Mouse (Mus musculus) MEL (cell line): Measurements from ENCODE around the gene Gm45233. TPM values are rescaled to one million over a fixed set of nuclear protein-coding genes. Genes with fewer than 3 reads are reported as not detected.

ENCODE experiments used
- DNase-seq: peaks from one replicate; pipeline ENCODE4 v3.0.0; 2011; ENCODE audit warnings: low read depth, low spot score
- H3K27ac ChIP-seq: 2 replicates; pipeline ENCODE4 v1.5.1; 2012; ENCODE audit warnings: low read depth, mild to moderate bottlenecking, control low read depth, low read length, moderate library complexity; ENCODE audit not compliant: control insufficient read depth
- H3K27me3 ChIP-seq, 2 experiments: fragments of 150-350 bp in 1 of 2; sonication (generic) in 1 of 2; 2 replicates each; pipeline ENCODE4 v1.6.1; 2012; ENCODE audit warnings: low read length in 2 of 2, mild to moderate bottlenecking in 2 of 2, improper control_type of control experiment in 1 of 2, moderate library complexity in 1 of 2; ENCODE audit not compliant: insufficient read depth in 2 of 2, control insufficient read depth in 1 of 2
- H3K36me3 ChIP-seq, 2 experiments: 2 replicates each; pipeline ENCODE4 v1.6.1; 2012 to 2014; ENCODE audit warnings: low read length in 2 of 2, improper control_type of control experiment in 1 of 2, inconsistent platforms in 1 of 2, mild to moderate bottlenecking in 1 of 2; ENCODE audit not compliant: insufficient read depth in 2 of 2, control insufficient read depth in 1 of 2
- H3K4me1 ChIP-seq, 2 experiments: fragments of 150-350 bp in 1 of 2; sonication (generic) in 1 of 2; 2 replicates each; pipeline ENCODE4 v1.6.1; 2012; ENCODE audit warnings: low read length in 2 of 2, improper control_type of control experiment in 1 of 2, mild to moderate bottlenecking in 1 of 2; ENCODE audit not compliant: insufficient read depth in 2 of 2, control insufficient read depth in 1 of 2
- H3K4me3 ChIP-seq, 2 experiments: fragments of 150-350 bp in 1 of 2; sonication (generic) in 1 of 2; 2 replicates each; pipeline ENCODE4 v1.5.1; 2012; ENCODE audit warnings: low read depth in 2 of 2, low read length in 2 of 2, mild to moderate bottlenecking in 2 of 2, moderate library complexity in 2 of 2, control low read depth in 1 of 2, improper control_type of control experiment in 1 of 2; ENCODE audit not compliant: control insufficient read depth in 1 of 2, insufficient read depth in 1 of 2
- H3K79me2 ChIP-seq: 2 replicates; pipeline ENCODE4 v1.6.1; 2012; ENCODE audit warnings: mild to moderate bottlenecking, low read length, moderate library complexity; ENCODE audit not compliant: control insufficient read depth, poor library complexity, insufficient read depth
- H3K9ac ChIP-seq: 2 replicates; pipeline ENCODE4 v1.6.1; 2012; ENCODE audit warnings: low read depth, mild to moderate bottlenecking, control low read depth, low read length, moderate library complexity; ENCODE audit not compliant: control insufficient read depth, poor library complexity, severe bottlenecking
- H3K9me3 ChIP-seq: fragments of 150-350 bp; sonication (generic); replicated peaks from 2 replicates; pipeline ENCODE4 v1.6.1; 2012; ENCODE audit warnings: mild to moderate bottlenecking, low read length, improper control_type of control experiment, moderate library complexity; ENCODE audit not compliant: insufficient read depth
- BHLHE40 ChIP-seq: IDR thresholded peaks from 2 replicates; pipeline ENCODE4 v1.6.1; 2012; ENCODE audit warnings: low read depth, mild to moderate bottlenecking, inconsistent platforms, low read length, improper control_type of control experiment, borderline replicate concordance
- CHD1 ChIP-seq: IDR thresholded peaks from 2 replicates; pipeline ENCODE4 v1.6.1; 2012; ENCODE audit warnings: low read depth, mild to moderate bottlenecking, inconsistent platforms, low read length, improper control_type of control experiment
- CHD2 ChIP-seq: IDR thresholded peaks from 2 replicates; pipeline ENCODE4 v1.6.1; 2011; ENCODE audit warnings: low read length, improper control_type of control experiment
- EP300 ChIP-seq, 2 experiments: IDR thresholded peaks; 2 replicates each; pipeline ENCODE4 v1.6.1; 2011; ENCODE audit warnings: improper control_type of control experiment in 2 of 2, low read length in 2 of 2, low read depth in 1 of 2, mild to moderate bottlenecking in 1 of 2
- GABPA ChIP-seq: IDR thresholded peaks from 2 replicates; pipeline ENCODE4 v1.6.1; 2012; ENCODE audit warnings: low read depth, mild to moderate bottlenecking, inconsistent platforms, low read length, improper control_type of control experiment, moderate library complexity
- GATA1 ChIP-seq: IDR thresholded peaks from 2 replicates; pipeline ENCODE4 v1.6.1; 2011; ENCODE audit warnings: low read depth, low read length, improper control_type of control experiment
- KAT2A ChIP-seq: conservative IDR thresholded peaks from 2 replicates; pipeline ENCODE4 v1.6.1; 2012; ENCODE audit warnings: low read depth, low read length, improper control_type of control experiment, inconsistent platforms
- MEF2A ChIP-seq: IDR thresholded peaks from 2 replicates; pipeline ENCODE4 v1.6.1; 2014; ENCODE audit warnings: low read depth, mild to moderate bottlenecking, inconsistent platforms, low read length, improper control_type of control experiment; ENCODE audit not compliant: poor library complexity, insufficient replicate concordance, severe bottlenecking; ENCODE audit errors: extremely low read depth
- MXI1 ChIP-seq: IDR thresholded peaks from 2 replicates; pipeline ENCODE4 v1.6.1; 2011; ENCODE audit warnings: mild to moderate bottlenecking, low read depth, low read length, improper control_type of control experiment
- MYC ChIP-seq: IDR thresholded peaks from 2 replicates; pipeline ENCODE4 v1.6.1; 2011; ENCODE audit warnings: low read depth, mild to moderate bottlenecking, low read length, improper control_type of control experiment, moderate library complexity
- POLR2A ChIP-seq, 2 experiments: IDR thresholded peaks; 2 replicates each; pipeline ENCODE4 v1.6.1; 2011 to 2012; ENCODE audit warnings: low read length in 2 of 2, mild to moderate bottlenecking in 2 of 2, control low read depth in 1 of 2, improper control_type of control experiment in 1 of 2, low read depth in 1 of 2, moderate library complexity in 1 of 2; ENCODE audit not compliant: control insufficient read depth in 1 of 2, insufficient read depth in 1 of 2, poor library complexity in 1 of 2
- POLR2AphosphoS5 ChIP-seq: IDR thresholded peaks from 2 replicates; pipeline ENCODE4 v1.6.1; 2012; ENCODE audit warnings: low read depth, borderline replicate concordance, mild to moderate bottlenecking, inconsistent platforms, low read length, moderate library complexity, mixed read lengths
- RAD21 ChIP-seq: IDR thresholded peaks from 2 replicates; pipeline ENCODE4 v1.6.1; 2011; ENCODE audit warnings: mild to moderate bottlenecking, low read depth, low read length, improper control_type of control experiment
- RCOR1 ChIP-seq: IDR thresholded peaks from 2 replicates; pipeline ENCODE4 v1.6.1; 2012; ENCODE audit warnings: low read depth, mild to moderate bottlenecking, inconsistent platforms, low read length, improper control_type of control experiment
- SMC3 ChIP-seq: IDR thresholded peaks from 2 replicates; pipeline ENCODE4 v1.6.1; 2011; ENCODE audit warnings: low read depth, low read length, improper control_type of control experiment
- TBP ChIP-seq: IDR thresholded peaks from 2 replicates; pipeline ENCODE4 v1.8.0; 2011; ENCODE audit warnings: low read depth, low read length, improper control_type of control experiment
- TCF12 ChIP-seq: IDR thresholded peaks from 2 replicates; pipeline ENCODE4 v1.6.1; 2014; ENCODE audit warnings: low read depth, mild to moderate bottlenecking, inconsistent platforms, low read length, improper control_type of control experiment, moderate library complexity
- UBTF ChIP-seq: IDR thresholded peaks from 2 replicates; pipeline ENCODE4 v1.6.1; 2012; ENCODE audit warnings: low read depth, mild to moderate bottlenecking, inconsistent platforms, low read length, improper control_type of control experiment, moderate library complexity, borderline replicate concordance; ENCODE audit not compliant: insufficient read depth
- ZMIZ1 ChIP-seq: IDR thresholded peaks from 2 replicates; pipeline ENCODE4 v1.6.1; 2012; ENCODE audit warnings: low read depth, mild to moderate bottlenecking, inconsistent platforms, low read length, improper control_type of control experiment, moderate library complexity
- ZNF384 ChIP-seq: IDR thresholded peaks from 2 replicates; pipeline ENCODE4 v1.6.1; 2012; ENCODE audit warnings: low read depth, mild to moderate bottlenecking, inconsistent platforms, low read length, improper control_type of control experiment
- polyA plus RNA-seq, 2 experiments: library from polyadenylated mRNA; stranded (reverse) in 1 of 2; unstranded in 1 of 2; fragments of >175 nt in 1 of 2; fragments of >200 nt in 1 of 2; gene quantifications; 2 replicates each; pipeline versions ENCODE4 v1.2.1 to v1.2.4; 2012; ENCODE audit warnings: low replicate concordance in 2 of 2, low read depth in 1 of 2; ENCODE audit not compliant: insufficient read length in 2 of 2, insufficient read depth in 1 of 2, missing spikeins in 1 of 2
- total RNA-seq: library from RNA; depleted of rRNA; stranded (reverse); fragments of 300-350 nt; gene quantifications from 2 replicates; pipeline ENCODE4 v1.2.3, GENCODE M21; 2012

Gene Gm45233
- total and polyA plus RNA-seq, 3 experiments, result 0.42 TPM; not detected in 2

DNA sequence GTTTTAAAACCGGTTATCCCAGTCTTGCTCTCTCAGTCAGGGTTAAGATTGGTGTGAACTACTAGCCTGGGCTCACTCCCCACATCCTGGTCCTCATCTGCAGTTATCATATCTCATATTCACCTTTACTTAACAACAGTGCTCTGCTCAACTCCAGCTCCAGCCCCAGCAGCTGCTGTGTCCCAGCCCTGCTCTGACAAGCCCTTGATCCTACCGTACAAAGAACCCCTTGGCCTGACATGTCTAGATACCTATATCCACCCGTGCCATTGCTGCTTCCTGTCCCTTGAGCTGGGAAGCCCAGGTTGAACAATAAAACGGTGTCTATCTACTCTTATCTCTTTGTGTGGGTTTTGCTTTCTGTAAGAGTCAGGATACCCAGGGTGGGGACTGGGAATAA is 14.4 kb upstream of the Gm45233 start:
- Histone ChIP-seq H3K9me3 (no peaks in the 10 kb centered on the region), H3K4me3 (no peak overlapping the region), H3K27ac (no peak overlapping the region), H3K9ac (no peak overlapping the region), H3K79me2 (no peaks in the 10 kb centered on the region), H3K27me3 (peaks cover 0 to 3% of the 10 kb centered on the region in 2 experiments; a peak in 2 of 4 replicates), H3K36me3 (no peaks in the 10 kb centered on the region), H3K4me1 (no peaks in the 10 kb centered on the region)
- DNase-seq, result no peak
- TF ChIP-seq BHLHE40 (no peak), TCF12 (no peak), UBTF (no peak), SMC3 (no peak), GATA1 (no peak), GABPA (no peak), EP300 (IDR thresholded peaks at IDR 0.05; ENCODE audit: low read depth in 1 of 2, low read length in 2 of 2) (no peak), ZMIZ1 (no peak), MXI1 (no peak), CHD1 (no peak), ZNF384 (no peak), CHD2 (no peak), RAD21 (no peak)

GRCm38 (mm10) chr7:43432891-43433290 is 11.0 kb upstream of the Gm45233 start:
- no peak for TF ChIP-seq MXI1
- TF ChIP-seq MEF2A, result no peak
- no peak for TF ChIP-seq KAT2A
- no peak for TF ChIP-seq POLR2A (IDR thresholded peaks at IDR 0.05; ENCODE audit: control insufficient read depth in 1 of 2, insufficient read depth in 1 of 2, low read depth in 1 of 2, low read length in 2 of 2, poor library complexity in 1 of 2)
- no peak for TF ChIP-seq BHLHE40
- TF ChIP-seq MYC, result no peak
- TF ChIP-seq RCOR1, result no peak
- no peak for TF ChIP-seq POLR2AphosphoS5
- no peak for TF ChIP-seq TBP
- Histone ChIP-seq H3K27me3 (peaks cover 0 to 3% of the 10 kb centered on the region in 2 experiments; a peak in 2 of 4 replicates), H3K36me3 (no peaks in the 10 kb centered on the region), H3K4me1 (no peaks in the 10 kb centered on the region), H3K9me3 (no peaks in the 10 kb centered on the region), H3K4me3 (no peak overlapping the region), H3K9ac (no peak overlapping the region), H3K79me2 (no peaks in the 10 kb centered on the region), H3K27ac (no peak overlapping the region)
- DNase-seq, result no peak
